Mouse (Mus musculus) midbrain, postnatal 0 days (tissue): ENCODE data around the gene Gsx1. TPM values are rescaled to one million over a fixed set of nuclear protein-coding genes. Genes with fewer than 3 reads are reported as not detected.

Experiments used
- ATAC-seq: fragments of 200-750 bp; cut with Nextera tagmentation; 2 replicates; pipeline ENCODE4 v1.8.0; 2017; ENCODE audit warnings: moderate number of reproducible peaks, mild to moderate bottlenecking, moderate TSS enrichment, moderate library complexity; ENCODE audit not compliant: low FRiP score
- DNase-seq: peaks from one replicate; pipeline ENCODE4 v3.0.0-alpha.2; 2015; ENCODE audit warnings: low spot score
- H3K27ac ChIP-seq: fragments of 300-500 bp; sonication (generic); 2 replicates; pipeline ENCODE4 v1.5.1; 2014; ENCODE audit warnings: low read depth, mild to moderate bottlenecking, low read length, mixed read lengths
- H3K27me3 ChIP-seq: fragments of 300-500 bp; sonication (generic); 2 replicates; pipeline ENCODE4 v1.6.1; 2014; ENCODE audit warnings: low read length, control low read depth, mixed read lengths; ENCODE audit not compliant: insufficient read depth
- H3K36me3 ChIP-seq: fragments of 300-500 bp; sonication (generic); 2 replicates; pipeline ENCODE4 v1.6.1; 2014; ENCODE audit warnings: low read length, control low read depth, mixed read lengths; ENCODE audit not compliant: insufficient read depth
- H3K4me1 ChIP-seq: fragments of 300-500 bp; sonication (generic); 2 replicates; pipeline ENCODE4 v1.6.1; 2014; ENCODE audit warnings: mild to moderate bottlenecking, control low read depth, antibody characterized with exemption, low read length, mixed read lengths; ENCODE audit not compliant: insufficient read depth
- H3K4me2 ChIP-seq: fragments of 300-500 bp; sonication (generic); 2 replicates; pipeline ENCODE4 v1.6.1; 2014; ENCODE audit warnings: low read depth, mild to moderate bottlenecking, low read length, mixed read lengths; ENCODE audit not compliant: poor library complexity, severe bottlenecking
- H3K4me3 ChIP-seq: fragments of 300-500 bp; sonication (generic); 2 replicates; pipeline ENCODE4 v1.5.1; 2014; ENCODE audit warnings: low read depth, mild to moderate bottlenecking, low read length, moderate library complexity
- H3K9ac ChIP-seq: fragments of 300-500 bp; sonication (generic); replicated peaks from 2 replicates; pipeline ENCODE4 v1.6.1; 2014; ENCODE audit warnings: mild to moderate bottlenecking, low read length, moderate library complexity, mixed read lengths; ENCODE audit not compliant: poor library complexity, severe bottlenecking
- H3K9me3 ChIP-seq: fragments of 300-500 bp; sonication (generic); 2 replicates; pipeline ENCODE4 v1.6.1; 2016; ENCODE audit warnings: low read length, control low read depth
- CTCF ChIP-seq: IDR thresholded peaks from 2 replicates; pipeline ENCODE4 v1.5.1; 2016; ENCODE audit warnings: antibody characterized with exemption, mild to moderate bottlenecking
- WGBS: fragments of 180-500 bp; shearing (Covaris S2); extraction: QIAGEN DNeasy Blood & Tissue Kit; methylation state at CpG from one replicate; pipeline ENCODE4 v1.1.7; 2014; 5-methylcytosine and 5-hydroxymethylcytosine counted together
- polyA plus RNA-seq: library from polyadenylated mRNA; unstranded; fragments of >200 nt; fragmentation: Nextera tagmentation; extraction: Ambion mirVana; gene quantifications from 2 replicates; pipeline ENCODE4 v1.2.1, GENCODE M21; 2015
- total RNA-seq: library from RNA; depleted of rRNA; stranded (reverse); fragments of >200 nt; gene quantifications from 2 replicates; pipeline ENCODE4 v1.2.3, GENCODE M21; 2014; rRNA removed

Gsx1 gene
- total and polyA plus RNA-seq, 2 experiments from 2014 or later: 2.3 to 3.0 TPM

DNA sequence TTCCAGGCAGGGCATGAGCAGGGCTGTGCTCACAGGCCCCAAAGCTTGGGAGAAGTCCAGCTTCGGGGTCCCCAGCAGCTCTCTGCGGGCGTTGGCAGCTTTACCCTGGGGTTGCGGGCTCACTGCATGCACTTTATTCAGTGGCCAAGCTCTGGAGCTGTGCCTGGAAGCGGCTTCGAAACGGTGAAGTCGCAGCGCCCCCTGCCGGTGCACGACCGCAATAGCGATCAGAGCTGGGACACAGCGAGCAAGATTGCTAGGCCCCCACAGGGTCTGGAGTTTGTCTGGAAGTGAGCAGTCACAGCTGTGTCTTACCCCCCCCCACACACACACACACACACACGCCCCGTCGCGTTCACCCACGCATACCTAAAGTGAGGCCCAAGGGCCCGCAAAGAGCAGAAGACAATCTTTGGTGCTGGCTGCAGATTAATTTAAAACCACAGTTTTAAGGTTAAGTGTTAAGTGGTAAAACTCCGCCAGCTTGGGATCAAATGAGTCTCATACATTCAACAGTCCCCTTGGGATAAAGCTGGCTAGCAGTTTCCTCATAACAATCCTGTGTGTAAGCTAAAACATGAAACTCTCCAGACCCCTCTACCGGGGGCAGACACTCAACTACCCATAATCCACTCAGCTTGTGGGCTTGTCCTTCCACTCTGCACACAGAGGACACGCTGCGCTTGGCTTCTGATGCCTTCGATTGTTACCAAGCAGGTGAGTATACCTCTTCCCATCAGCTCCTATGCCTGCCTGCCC, 39.0 kb downstream of the Gsx1 start:
- 18% methylated on average over 25 of the region's 25 CpGs for WGBS
- no peaks in the 10 kb centered on the region for H3K36me3 ChIP-seq
- ATAC-seq (peak; percentile 54; the same call in 1 of the 2 replicates), DNase-seq (peak; percentile 84)
- peaks cover 52% of the 10 kb centered on the region for H3K27me3 ChIP-seq
- no peak overlapping the region for H3K4me2 ChIP-seq
- H3K4me3 ChIP-seq: no peak overlapping the region
- no peaks in the 10 kb centered on the region for H3K9me3 ChIP-seq
- H3K27ac ChIP-seq: no peak overlapping the region
- no peak overlapping the region for H3K9ac ChIP-seq
- H3K4me1 ChIP-seq: no peaks in the 10 kb centered on the region
- peak; percentile 83 for TF ChIP-seq CTCF

DNA sequence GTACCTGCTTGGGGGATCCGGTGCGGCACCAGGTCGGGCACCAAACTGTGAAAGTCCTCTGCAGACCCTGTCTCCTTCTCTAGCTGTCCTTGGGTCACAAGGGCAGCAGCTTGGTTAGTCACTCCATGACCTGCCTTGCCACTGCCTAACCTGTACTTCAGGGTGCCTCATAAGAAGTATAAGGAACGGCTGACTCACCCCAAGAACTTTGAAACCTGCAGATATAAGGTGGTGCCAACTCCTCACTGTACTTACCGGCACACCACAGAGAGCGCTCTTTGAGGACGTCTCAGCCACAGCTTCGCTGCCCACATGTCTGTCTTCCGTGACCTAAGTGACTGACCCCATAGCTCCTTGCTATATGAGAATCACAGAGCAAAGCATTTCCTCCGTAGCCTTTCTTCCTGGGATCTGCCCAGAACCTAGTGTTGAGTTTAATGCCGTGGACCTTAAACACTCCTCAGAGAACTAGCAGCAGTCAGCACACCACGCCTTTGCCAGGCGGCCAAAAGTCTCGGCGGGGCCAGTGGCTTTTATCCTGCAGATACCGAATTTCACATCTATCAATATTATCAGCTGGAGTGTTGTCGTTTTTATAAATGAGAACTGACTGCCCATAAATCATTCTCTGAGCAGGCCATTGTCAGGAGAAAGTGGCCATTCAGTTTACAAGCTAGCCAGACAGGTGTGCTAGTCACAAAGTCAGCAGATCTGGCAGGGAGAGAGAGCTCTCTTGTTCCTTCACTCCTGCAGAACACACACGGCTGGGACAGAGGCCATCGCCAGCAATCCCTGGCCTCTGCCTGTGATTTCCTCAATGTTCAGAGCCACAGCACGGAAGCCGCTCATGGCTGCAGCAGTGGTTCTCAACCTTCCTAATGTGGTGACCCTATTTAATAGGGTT, 47.2 kb downstream of the Gsx1 start:
- DNase-seq: no peak
- Histone ChIP-seq H3K4me2 (no peak overlapping the region), H3K27ac (no peak overlapping the region), H3K4me3 (no peak overlapping the region), H3K9me3 (no peaks in the 10 kb centered on the region), H3K36me3 (no peaks in the 10 kb centered on the region), H3K9ac (no peak overlapping the region), H3K4me1 (no peaks in the 10 kb centered on the region), H3K27me3 (no peaks in the 10 kb centered on the region)
- WGBS: 83% methylated on average over 21 of the region's 21 CpGs
- TF ChIP-seq CTCF: no peak
- ATAC-seq: no peak

Other genes starting within 250 kb of the Gsx1 start
- gene Gtf3a, start 240.0 kb upstream of the Gsx1 start, total RNA-seq: 61.3 and 64.8 TPM in 2 replicates
- gene Gtf3a, start 240.0 kb upstream of the Gsx1 start, polyA plus RNA-seq: 102 and 104 TPM in 2 replicates
- 15.8 and 25.8 TPM in 2 replicates for gene Mtif3, start 224.9 kb upstream of the Gsx1 start, total RNA-seq
- 17.1 and 20.5 TPM in 2 replicates for gene Mtif3, start 224.9 kb upstream of the Gsx1 start, polyA plus RNA-seq
- 5.6 and 6.5 TPM in 2 replicates for gene Lnx2, start 112.1 kb upstream of the Gsx1 start, total RNA-seq
- gene Lnx2, start 112.1 kb upstream of the Gsx1 start, polyA plus RNA-seq: 2.6 and 2.9 TPM in 2 replicates
- gene Polr1d, start 111.6 kb upstream of the Gsx1 start, total RNA-seq: 58.4 and 60.1 TPM in 2 replicates
- gene Polr1d, start 111.6 kb upstream of the Gsx1 start, polyA plus RNA-seq: 89.4 and 91.0 TPM in 2 replicates
- not detected in 2 replicates for gene Pdx1, start 81.3 kb downstream of the Gsx1 start, total RNA-seq
- not detected in 2 replicates for gene Pdx1, start 81.3 kb downstream of the Gsx1 start, polyA plus RNA-seq
- gene Cdx2, start 118.6 kb downstream of the Gsx1 start, total RNA-seq: not detected in 2 replicates
- gene Cdx2, start 118.6 kb downstream of the Gsx1 start, polyA plus RNA-seq: not detected in 2 replicates
- gene Urad, start 133.7 kb downstream of the Gsx1 start, total RNA-seq: not detected in 2 replicates
- not detected in 2 replicates for gene Urad, start 133.7 kb downstream of the Gsx1 start, polyA plus RNA-seq
- 2.5 and 2.6 TPM in 2 replicates for gene Flt3, start 211.8 kb downstream of the Gsx1 start, total RNA-seq
- gene Flt3, start 211.8 kb downstream of the Gsx1 start, polyA plus RNA-seq: 2.0 TPM in 2 replicates
- 38.9 and 66.7 TPM in 2 replicates for gene Pan3, start 241.5 kb downstream of the Gsx1 start, total RNA-seq
- 51.3 and 61.4 TPM in 2 replicates for gene Pan3, start 241.5 kb downstream of the Gsx1 start, polyA plus RNA-seq